Mouse (Mus musculus) mammary gland, adult 2 months (tissue): Measurements from ENCODE around the gene Xlr5a. TPM values are rescaled to one million over a fixed set of nuclear protein-coding genes. Genes with fewer than 3 reads are reported as not detected.

Experiments
- polyA plus RNA-seq: library from polyadenylated mRNA; depleted of rRNA; stranded (reverse); fragments of >200 nt; gene quantifications from 2 replicates; pipeline ENCODE4 v1.2.3, GENCODE M21; 2012; ENCODE audit warnings: low replicate concordance; rRNA removed

Gene Xlr5a
- not detected in 2 replicates for polyA plus RNA-seq

DNA sequence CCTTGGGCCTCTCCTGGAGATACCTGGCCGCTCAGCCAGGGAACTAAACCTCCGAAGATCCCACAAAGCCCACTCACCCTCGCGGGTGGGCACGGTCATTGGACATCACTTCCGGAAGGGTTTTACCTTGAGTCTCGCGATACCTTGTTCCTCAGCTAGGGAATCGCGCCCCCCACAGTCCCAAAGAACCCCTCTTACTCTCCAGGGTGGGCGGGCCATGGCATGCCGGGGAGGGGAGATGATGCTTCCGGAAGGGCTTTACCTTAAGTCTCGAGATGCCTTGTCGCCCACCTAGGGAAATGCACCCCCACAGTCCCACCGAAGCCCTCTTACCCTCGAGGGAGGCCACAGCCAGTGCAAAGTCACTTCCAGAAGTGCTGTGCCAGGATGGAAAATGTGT is at the start of gene Xlr5a, which contains the start of gene Xlr5c:
TSS of gene Xlr5a (minus strand) at position 101 of the 400 bp plus-strand sequence.
TSS of gene Xlr5c (minus strand) at position 101 of the 400 bp plus-strand sequence.

DNA sequence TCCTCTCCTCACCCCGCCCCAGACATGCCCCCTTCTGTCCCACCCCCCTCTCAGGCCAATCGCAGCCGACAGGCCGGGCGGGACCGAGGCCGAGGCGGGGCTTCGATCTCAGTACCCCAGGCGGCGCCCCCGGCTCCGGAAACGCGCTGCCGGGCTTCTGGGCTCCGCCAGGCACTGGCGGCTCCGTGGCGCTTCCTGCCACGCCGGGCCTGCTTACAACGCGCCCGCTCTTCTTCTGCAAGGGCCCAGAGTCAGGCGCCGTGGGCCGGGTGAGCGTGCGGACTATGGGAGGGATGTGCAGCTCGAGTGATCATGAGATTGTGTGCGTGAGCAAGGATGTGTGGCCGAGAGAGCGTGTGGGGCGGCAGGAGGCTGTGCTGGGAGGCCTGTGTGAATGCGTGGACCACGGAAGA is 49.7 kb upstream of the Xlr5a start, which contains the start of gene Zfp275:
TSS of gene Zfp275 (plus strand) at position 139 of the 413 bp plus-strand sequence.

DNA sequence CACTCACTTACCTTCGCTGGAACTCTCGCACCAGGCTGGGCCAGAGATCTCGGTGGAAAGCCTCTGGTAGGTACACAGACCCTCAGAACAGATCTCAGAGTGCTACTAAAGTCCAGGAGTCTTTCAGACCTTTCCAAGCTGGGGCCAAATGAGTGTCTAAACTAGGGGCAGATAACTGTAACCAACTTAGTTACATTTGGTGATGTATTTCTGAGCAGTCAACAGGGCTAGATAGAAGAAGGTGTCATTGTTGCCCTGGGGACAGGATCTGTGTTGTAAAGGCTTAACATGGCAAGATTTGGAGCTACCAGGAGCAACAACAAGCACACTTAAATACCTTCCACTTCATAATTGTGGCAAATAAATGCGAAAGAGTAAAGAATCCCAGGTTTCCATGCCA is 44.0 kb upstream of the Xlr5a start, which contains the start of gene Gm45015:
TSS of gene Gm45015 (minus strand) at position 101 of the 400 bp plus-strand sequence.

DNA sequence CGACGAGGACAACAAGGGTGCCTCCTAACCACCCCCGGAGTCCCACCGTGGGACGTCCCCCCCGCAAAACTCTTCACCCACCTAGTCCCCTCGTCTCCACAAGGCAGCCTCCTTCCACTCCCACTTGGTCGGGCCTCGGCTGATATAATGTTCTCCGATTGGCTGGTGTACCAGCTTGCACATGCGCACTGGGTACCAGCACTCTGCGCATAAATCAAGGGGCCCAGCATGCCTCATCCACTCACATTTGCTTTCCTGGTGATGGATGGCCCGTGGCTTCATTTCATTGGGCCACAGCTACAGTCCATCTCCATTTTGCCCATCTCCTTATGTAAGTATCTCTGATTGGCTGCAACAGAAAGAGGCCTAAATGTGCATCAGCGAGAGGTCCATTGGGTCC is 27.5 kb downstream of the Xlr5a start, which contains the start of gene Xlr3c:
TSS of gene Xlr3c (minus strand) at position 121 of the 400 bp plus-strand sequence.

DNA sequence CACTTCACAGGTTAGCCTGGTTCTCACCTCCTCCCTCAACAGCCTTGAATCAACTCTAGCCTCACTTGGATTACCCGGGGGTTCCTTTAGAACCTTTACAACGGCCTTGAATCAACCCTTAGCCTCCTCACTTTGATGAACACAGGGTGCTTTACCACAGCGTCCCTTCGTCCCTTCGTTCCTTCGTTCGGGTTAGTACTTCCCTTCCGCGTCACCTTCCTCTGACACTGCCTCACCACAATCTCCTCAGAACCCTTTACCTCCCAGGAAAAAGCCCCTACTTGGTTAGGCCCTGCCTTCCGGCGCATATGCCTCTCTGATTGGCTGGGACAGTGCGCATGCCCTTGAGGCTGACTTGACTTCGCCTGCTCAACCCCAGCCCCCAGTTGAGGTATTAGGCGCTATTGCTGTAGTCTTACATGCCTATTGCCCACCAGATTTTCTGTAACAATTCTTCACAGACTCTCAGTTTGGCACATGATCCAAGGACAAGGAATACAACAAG is 49.9 kb downstream of the Xlr5a start, which contains the start of gene Xlr4c:
TSS of gene Xlr4c (minus strand) at position 310 of the 505 bp plus-strand sequence.

DNA sequence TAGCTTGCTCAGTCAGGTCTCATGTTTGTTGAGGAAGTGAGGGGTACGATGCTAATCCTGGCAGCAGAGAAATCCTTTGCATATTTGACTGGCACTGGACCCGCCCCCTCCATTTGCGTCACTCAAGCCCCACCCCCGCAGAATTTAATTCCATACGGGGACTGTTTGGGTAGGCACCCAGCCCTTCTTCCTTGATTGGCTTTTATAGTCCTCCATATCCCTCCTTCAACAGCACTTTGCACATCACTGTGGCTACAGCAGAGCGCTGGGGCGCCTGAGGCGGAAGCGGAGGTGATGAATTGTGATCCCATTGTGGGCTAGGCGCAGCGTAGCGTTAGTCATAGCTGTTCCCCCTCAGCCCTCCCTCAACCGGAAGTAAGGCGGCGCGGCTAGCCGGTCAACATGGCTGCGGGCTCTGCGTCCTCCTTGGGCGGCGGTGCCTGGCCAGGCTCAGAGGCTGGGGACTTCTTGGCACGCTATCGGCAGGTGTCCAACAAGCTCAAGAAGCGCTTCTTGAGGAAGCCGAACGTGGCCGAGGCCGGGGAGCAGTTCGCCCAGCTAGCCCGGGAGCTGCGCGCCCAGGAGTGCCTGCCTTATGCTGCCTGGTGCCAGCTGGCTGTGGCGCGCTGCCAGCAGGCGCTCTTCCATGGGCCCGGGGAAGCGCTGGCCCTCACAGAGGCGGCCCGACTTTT is 64.7 kb downstream of the Xlr5a start, which contains the start of gene F8a:
TSS of gene F8a (plus strand) at position 378 of the 692 bp plus-strand sequence.

DNA sequence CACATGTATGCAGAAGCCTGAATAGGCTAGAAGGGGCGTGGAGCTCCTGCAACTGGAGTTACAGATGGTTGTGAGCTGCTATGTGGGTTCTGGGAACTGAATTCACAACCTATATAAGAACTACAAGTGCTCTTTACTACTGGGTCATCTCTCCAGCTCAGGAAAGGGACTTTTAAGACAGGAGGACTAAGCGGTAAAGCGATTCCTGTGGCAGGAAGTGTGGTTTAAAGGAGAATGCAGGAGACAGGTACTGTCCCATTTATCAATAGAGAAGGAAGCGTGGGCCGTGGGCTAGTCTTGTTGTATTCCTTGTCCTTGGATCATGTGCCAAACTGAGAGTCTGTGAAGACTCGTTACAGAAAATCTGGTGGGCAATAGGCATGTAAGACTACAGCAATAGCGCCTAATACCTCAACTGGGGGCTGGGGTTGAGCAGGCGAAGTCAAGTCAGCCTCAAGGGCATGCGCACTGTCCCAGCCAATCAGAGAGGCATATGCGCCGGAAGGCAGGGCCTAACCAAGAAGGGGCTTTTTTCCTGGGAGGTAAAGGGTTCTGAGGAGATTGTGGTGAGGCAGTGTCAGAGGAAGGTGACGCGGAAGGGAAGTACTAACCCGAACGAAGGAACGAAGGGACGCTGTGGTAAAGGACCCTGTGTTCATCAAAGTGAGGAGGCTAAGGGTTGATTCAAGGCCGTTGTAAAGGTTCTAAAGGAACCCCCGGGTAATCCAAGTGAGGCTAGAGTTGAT is 78.8 kb downstream of the Xlr5a start, which contains the start of gene Xlr4b:
TSS of gene Xlr4b (plus strand) at position 515 of the 746 bp plus-strand sequence.

DNA sequence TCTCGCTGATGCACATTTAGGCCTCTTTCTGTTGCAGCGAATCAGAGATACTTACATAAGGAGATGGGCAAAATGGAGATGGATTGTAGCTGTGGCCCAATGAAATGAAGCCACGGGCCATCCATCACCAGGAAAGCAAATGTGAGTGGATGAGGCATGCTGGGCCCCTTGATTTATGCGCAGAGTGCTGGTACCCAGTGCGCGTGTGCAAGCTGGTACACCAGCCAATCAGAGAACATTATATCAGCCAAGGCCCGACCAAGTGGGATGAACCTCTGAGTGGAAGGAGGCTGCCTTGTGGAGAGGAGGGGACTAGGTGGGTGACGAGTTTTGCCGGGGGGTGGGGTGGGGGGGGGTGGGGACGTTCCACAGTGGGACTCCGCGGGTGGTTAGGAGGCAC is 100.8 kb downstream of the Xlr5a start, which contains the start of gene Xlr3b:
TSS of gene Xlr3b (plus strand) at position 274 of the 400 bp plus-strand sequence.

DNA sequence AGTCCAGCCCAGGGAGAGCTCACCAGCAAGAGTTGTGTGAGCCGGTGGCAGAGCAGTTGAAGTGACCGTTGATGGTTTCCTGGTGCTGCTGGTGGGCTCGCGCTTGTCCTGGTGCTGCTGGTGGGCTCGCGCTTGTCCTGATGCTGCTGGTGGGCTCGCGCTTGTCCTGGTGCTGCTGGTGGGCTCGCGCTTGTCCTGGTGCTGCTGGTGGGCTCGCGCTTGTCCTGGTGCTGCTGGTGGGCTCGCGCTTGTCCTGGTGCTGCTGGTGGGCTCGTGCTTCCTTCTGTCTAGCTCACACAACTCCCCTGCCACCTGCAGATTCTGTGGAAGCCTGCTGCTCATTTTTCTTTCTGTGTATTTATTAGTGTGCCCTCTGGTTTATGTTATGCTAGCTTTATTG is 115.9 kb downstream of the Xlr5a start, which contains the start of gene Spin2d:
TSS of gene Spin2d (minus strand) at position 101 of the 400 bp plus-strand sequence.

DNA sequence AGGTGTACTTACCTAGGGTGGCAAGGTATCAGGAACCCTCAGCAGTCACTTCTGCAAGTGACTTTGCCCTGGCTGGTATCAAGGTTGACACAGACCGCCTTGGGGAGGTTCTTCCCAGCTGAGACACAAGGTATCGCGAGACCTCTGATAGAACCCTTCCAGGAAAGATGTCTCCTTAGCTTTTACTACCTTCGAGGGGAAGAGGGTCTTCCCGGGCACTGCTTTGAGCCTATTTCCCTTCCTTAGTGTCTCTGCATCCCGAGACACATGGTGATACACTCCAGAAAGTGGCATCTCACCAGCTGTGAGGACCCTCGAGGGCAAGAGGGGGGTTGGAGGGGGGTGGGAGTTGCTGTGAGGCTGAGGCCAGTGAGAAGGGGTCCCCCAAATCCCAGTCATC is 143.4 kb downstream of the Xlr5a start, which contains the start of gene DXBay18:
TSS of gene DXBay18 (minus strand) at position 101 of the 400 bp plus-strand sequence.

DNA sequence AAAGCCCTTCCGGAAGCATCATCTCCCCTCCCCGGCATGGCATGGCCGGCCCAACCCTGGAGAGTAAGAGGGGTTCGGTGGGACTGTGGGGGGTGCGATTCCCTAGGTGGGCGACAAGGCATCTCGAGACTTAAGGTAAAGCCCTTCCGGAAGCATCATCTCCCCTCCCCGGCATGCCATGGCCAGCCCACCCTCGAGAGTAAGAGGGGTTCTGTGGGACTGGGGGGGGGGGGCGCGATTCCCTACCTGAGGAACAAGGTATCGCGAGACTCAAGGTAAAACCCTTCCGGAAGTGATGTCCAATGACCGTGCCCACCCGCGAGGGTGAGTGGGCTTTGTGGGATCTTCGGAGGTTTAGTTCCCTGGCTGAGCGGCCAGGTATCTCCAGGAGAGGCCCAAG is 144.3 kb downstream of the Xlr5a start, which contains the start of gene Xlr5b:
TSS of gene Xlr5b (plus strand) at position 301 of the 400 bp plus-strand sequence.

DNA sequence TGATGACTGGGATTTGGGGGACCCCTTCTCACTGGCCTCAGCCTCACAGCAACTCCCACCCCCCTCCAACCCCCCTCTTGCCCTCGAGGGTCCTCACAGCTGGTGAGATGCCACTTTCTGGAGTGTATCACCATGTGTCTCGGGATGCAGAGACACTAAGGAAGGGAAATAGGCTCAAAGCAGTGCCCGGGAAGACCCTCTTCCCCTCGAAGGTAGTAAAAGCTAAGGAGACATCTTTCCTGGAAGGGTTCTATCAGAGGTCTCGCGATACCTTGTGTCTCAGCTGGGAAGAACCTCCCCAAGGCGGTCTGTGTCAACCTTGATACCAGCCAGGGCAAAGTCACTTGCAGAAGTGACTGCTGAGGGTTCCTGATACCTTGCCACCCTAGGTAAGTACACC is 176.0 kb downstream of the Xlr5a start, which contains the start of gene Gm14685:
TSS of gene Gm14685 (plus strand) at position 301 of the 400 bp plus-strand sequence.

DNA sequence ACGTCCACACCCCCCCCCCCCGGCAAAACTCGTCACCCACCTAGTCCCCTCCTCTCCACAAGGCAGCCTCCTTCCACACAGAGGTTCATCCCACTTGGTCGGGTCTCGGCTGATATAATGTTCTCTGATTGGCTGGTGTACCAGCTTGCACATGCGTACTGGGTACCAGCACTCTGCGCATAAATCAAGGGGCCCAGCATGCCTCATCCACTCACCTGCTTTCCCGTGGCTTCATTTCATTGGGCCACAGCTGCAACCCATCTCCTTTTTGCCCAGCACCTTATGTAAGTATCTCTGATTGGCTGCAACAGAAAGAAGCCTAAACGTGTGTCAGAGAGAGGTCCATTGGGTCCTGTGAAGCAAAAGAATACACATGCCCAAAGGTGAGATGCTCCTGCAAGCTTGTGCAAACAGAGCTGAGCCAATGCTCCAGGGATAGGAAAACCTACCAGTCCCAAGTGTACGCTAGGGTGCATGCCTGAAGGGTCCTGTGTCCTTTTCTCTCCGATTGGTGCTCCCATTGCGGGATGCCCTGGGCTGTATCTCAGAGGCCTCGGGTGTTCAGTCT is 195.8 kb downstream of the Xlr5a start, which contains the start of gene Xlr3a:
TSS of gene Xlr3a (minus strand) at position 155 of the 568 bp plus-strand sequence.

DNA sequence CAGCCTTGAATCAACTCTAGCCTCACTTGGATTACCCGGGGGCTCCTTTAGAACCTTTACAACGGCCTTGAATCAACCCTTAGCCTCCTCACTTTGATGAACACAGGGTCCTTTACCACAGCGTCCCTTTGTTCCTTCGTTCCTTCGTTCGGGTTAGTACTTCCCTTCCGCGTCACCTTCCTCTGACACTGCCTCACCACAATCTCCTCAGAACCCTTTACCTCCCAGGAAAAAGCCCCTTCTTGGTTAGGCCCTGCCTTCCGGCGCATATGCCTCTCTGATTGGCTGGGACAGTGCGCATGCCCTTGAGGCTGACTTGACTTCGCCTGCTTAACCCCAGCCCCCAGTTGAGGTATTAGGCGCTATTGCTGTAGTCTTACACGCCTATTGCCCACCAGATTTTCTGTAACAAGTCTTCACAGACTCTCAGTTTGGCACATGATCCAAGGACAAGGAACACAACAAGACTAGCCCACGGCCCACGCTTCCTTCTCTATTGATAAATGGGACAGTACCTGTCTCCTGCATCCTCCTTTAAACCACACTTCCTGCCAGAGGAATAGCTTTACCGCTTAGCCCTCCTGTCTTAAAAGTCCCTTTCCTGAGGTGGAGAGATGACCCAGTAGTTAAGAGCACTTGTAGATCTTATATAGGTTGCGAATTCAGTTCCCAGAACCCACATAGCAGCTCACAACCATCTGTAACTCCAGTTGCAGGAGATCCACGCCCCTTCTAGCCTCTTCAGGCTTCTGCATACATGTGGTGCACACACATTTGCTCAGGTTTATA is 210.3 kb downstream of the Xlr5a start, which contains the start of gene Xlr4a:
TSS of gene Xlr4a (minus strand) at position 212 of the 789 bp plus-strand sequence.

DNA sequence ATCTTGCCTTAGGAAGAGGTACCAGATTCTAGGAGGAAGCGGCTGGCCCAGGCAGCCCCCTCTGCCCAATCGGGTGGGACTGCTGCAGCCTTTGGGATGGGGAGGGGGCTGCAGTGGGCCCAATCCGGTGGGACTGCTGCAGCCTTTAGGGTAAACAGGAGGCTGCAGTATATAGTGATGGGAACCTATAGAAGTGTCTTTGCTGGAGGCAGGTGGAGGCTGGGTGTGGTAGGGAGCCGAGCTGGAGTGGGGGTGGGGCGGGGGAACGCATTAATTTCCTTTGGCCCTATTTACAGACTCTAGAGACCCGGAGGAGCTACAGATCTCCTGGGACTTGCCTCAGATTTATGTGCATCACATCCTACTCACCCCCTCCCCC is 228.4 kb downstream of the Xlr5a start, which contains the start of gene Pnma3:
TSS of gene Pnma3 (plus strand) at position 373 of the 379 bp plus-strand sequence.

Other genes starting within 250 kb of the Xlr5a start
- gene Pnma3, start 228.2 kb downstream of the Xlr5a start, polyA plus RNA-seq: 0.03 TPM in 1 of 2 replicates, not detected in the other
- 0.19 and 0.62 TPM in 2 replicates for gene Xlr4a, start 210.5 kb downstream of the Xlr5a start, polyA plus RNA-seq
- 0.19 TPM in 1 of 2 replicates, not detected in the other for gene Xlr3a, start 195.9 kb downstream of the Xlr5a start, polyA plus RNA-seq
- 0.07 and 0.17 TPM in 2 replicates for gene Gm14685, start 175.9 kb downstream of the Xlr5a start, polyA plus RNA-seq
- gene Xlr5b, start 144.2 kb downstream of the Xlr5a start, polyA plus RNA-seq: not detected in 2 replicates
- not detected in 2 replicates for gene DXBay18, start 143.5 kb downstream of the Xlr5a start, polyA plus RNA-seq
- gene Spin2d, start 116.0 kb downstream of the Xlr5a start, polyA plus RNA-seq: not detected in 2 replicates
- gene Xlr3b, start 100.8 kb downstream of the Xlr5a start, polyA plus RNA-seq: 0.75 and 3.2 TPM in 2 replicates
- 1.4 and 2.4 TPM in 2 replicates for gene Xlr4b, start 78.6 kb downstream of the Xlr5a start, polyA plus RNA-seq
- gene F8a, start 64.7 kb downstream of the Xlr5a start, polyA plus RNA-seq: 10.8 and 30.5 TPM in 2 replicates
- 0.72 and 1.3 TPM in 2 replicates for gene Xlr4c, start 49.8 kb downstream of the Xlr5a start, polyA plus RNA-seq
- 0.13 TPM in 1 of 2 replicates, not detected in the other for gene Xlr3c, start 27.6 kb downstream of the Xlr5a start, polyA plus RNA-seq
- 0.17 and 0.26 TPM in 2 replicates for gene Xlr5c, start within 50 bp of the Xlr5a start, polyA plus RNA-seq
- gene Gm45015, start 43.9 kb upstream of the Xlr5a start, polyA plus RNA-seq: 0.09 TPM in 1 of 2 replicates, not detected in the other
- 15.9 and 24.5 TPM in 2 replicates for gene Zfp275, start 49.6 kb upstream of the Xlr5a start, polyA plus RNA-seq
- gene Gm18336, start 105.8 kb upstream of the Xlr5a start, polyA plus RNA-seq: 0.07 and 0.54 TPM in 2 replicates
- 0.05 and 0.07 TPM in 2 replicates for gene Zfp92, start 118.1 kb upstream of the Xlr5a start, polyA plus RNA-seq
- 1.1 and 3.4 TPM in 2 replicates for gene Trex2, start 142.4 kb upstream of the Xlr5a start, polyA plus RNA-seq
- 23.8 and 32.0 TPM in 2 replicates for gene Haus7, start 166.1 kb upstream of the Xlr5a start, polyA plus RNA-seq
- gene Bgn, start 190.6 kb upstream of the Xlr5a start, polyA plus RNA-seq: 209 and 447 TPM in 2 replicates
- gene Atp2b3, start 210.1 kb upstream of the Xlr5a start, polyA plus RNA-seq: 0.72 TPM in 1 of 2 replicates, not detected in the other